Mouse (Mus musculus) heart, embryonic 10.5 days (tissue): ENCODE data around the gene Myo15b. TPM values are rescaled to one million over a fixed set of nuclear protein-coding genes. Genes with fewer than 3 reads are reported as not detected.

Experiments used
- DNase-seq: peaks from one replicate; pipeline ENCODE4 v3.0.0-alpha.2; 2017; ENCODE audit warnings: low spot score
- H3K27ac ChIP-seq: fragments of 300-500 bp; sonication (generic); 2 replicates; pipeline ENCODE4 v1.5.1; 2016; ENCODE audit warnings: mild to moderate bottlenecking
- H3K27me3 ChIP-seq: fragments of 300-500 bp; sonication (generic); 2 replicates; pipeline ENCODE4 v1.6.1; 2016; ENCODE audit warnings: mild to moderate bottlenecking; ENCODE audit not compliant: poor library complexity, insufficient read depth, severe bottlenecking
- H3K36me3 ChIP-seq: fragments of 300-500 bp; sonication (generic); 2 replicates; pipeline ENCODE4 v1.6.1; 2016; ENCODE audit warnings: mild to moderate bottlenecking, moderate library complexity
- H3K4me1 ChIP-seq: fragments of 300-500 bp; sonication (generic); 2 replicates; pipeline ENCODE4 v1.6.1; 2016; ENCODE audit warnings: mild to moderate bottlenecking
- H3K4me3 ChIP-seq: fragments of 300-500 bp; sonication (generic); 2 replicates; pipeline ENCODE4 v1.5.1; 2016; ENCODE audit warnings: mild to moderate bottlenecking, moderate library complexity
- H3K9me3 ChIP-seq: fragments of 300-500 bp; sonication (generic); 2 replicates; pipeline ENCODE4 v1.6.1; 2016; ENCODE audit warnings: mild to moderate bottlenecking, moderate library complexity
- WGBS: fragments of 180-500 bp; shearing (Covaris S2); methylation state at CpG from one replicate; pipeline ENCODE4 v1.1.7; 2016; 5-methylcytosine and 5-hydroxymethylcytosine counted together
- polyA plus RNA-seq: library from polyadenylated mRNA; unstranded; fragments of >200 nt; fragmentation: Nextera tagmentation; extraction: Ambion mirVana; gene quantifications from 2 replicates; pipeline ENCODE4 v1.2.1, GENCODE M21; 2016

The Myo15b gene
- polyA plus RNA-seq = 0.23 and 0.31 TPM in 2 replicates

DNA sequence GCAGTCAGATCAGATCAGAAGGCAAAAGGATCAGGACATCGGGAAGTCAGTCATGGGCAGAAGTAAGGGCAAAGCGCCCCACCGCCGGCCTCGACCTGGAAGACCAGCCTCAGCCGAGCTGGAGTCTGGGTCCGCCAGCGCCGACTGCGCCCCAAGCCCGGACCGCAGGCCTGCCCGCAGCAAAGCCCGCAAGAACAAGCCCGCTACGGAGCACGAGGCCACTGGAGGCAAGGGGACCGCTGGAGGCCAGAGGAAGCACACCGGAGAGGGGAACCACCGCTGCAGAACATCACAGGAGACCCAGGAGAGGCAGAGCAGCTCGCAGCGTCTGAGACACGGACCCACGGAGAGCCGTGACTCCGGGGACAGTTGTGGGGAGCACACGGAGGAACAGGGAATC lies at the start of gene Myo15b:
Gene Myo15b, plus strand, starts transcription at position 53 of the 400 bp plus-strand sequence.
- peak within 1 kb of the TSS; percentile 79 for H3K27ac ChIP-seq
- no peak for DNase-seq
- peaks cover 84% of the 10 kb centered on the region for H3K27me3 ChIP-seq
- peaks cover 30% of the 10 kb centered on the region for H3K4me1 ChIP-seq
- peak within 1 kb of the TSS; percentile 63 for H3K4me3 ChIP-seq
- no peaks in the 10 kb centered on the region for H3K9me3 ChIP-seq
- 8% methylated on average over 27 of the region's 27 CpGs for WGBS
- peaks cover 41% of the 10 kb centered on the region for H3K36me3 ChIP-seq

DNA sequence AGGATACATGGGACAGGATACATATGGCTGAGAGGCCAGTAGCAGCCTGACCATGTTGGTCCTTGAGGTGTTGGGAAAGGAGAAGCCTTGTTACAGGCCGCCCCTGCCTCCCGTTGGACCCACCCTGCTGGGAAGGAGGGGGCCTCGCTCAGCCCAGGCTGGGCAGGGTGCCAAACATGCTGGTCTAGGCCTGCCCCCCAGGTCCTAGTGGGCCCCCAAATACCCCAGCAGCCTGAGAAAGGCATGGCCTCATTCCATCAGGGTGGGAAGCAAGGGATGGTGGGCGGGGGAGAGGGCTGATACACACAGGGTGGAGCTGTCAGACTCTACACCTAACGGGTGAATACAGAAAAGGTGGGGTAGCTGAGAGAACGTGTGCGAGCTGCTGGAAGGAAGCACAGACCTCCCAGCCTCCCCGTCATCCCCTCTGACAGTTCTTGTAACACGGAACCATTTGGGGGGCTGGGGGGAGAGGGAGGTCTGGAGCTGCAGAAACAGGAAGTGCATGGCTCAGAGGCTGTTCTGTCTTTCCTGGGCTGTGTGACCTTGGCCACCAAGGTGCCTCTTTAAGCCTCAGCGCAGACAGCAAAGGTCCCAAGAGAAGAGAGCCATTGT lies 49.4 kb upstream of the Myo15b start:
- Histone ChIP-seq H3K9me3 (no peaks in the 10 kb centered on the region), H3K27me3 (no peaks in the 10 kb centered on the region), H3K4me3 (peak overlapping the region; percentile 95), H3K36me3 (peaks cover 79% of the 10 kb centered on the region), H3K4me1 (peaks cover 66% of the 10 kb centered on the region), H3K27ac (peak overlapping the region; percentile 86)
- no peak for DNase-seq
- WGBS = 43% methylated on average over 10 of the region's 10 CpGs

DNA sequence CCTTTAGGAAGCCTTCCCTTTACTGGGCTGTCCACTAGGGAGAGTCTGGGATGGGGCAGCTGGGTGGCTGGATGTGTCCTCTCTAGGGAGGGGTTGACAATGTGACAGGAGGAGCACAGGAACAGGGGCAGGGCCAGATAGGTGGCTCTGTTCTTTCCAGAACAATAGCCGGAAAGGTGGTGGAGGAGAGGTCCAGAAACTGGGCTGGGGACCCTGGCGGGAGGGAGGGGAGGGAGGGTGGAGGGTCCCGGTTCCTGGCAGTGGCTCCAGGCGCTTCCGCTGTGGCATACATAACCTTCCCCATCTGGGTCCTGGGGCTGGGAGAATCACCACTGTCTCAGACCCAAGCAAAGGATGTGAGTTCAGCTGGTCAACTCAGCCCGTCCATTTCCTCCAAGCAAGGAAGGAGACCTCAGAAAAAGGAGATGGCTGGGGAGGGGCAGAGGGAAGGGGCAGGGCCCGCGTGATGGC lies 48.9 kb upstream of the Myo15b start:
- peak overlapping the region; percentile 95 for H3K4me3 ChIP-seq
- 63% methylated on average over 8 of the region's 8 CpGs for WGBS

DNA sequence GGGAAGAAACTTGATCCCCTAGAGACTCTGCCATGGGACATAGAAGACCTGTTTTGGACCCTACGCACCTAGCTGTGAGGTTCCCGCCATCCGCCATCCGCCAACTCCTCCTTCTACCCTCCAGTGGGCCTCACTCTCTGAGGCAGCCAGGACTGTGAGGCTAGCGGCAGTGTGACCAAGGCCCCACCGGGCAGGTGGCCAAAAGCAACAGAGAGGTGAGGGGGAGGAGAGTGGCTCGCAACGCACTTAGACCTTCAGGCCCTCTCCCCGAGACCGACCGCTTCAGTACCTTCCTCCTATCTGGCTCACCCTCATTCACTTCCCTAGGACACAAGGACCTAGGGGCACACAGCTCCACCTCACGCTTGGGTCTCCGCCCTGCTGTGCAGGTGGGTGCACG lies 47.8 kb upstream of the Myo15b start:
- Histone ChIP-seq H3K4me3 (peak overlapping the region; percentile 95), H3K27me3 (no peaks in the 10 kb centered on the region), H3K9me3 (no peaks in the 10 kb centered on the region), H3K36me3 (peaks cover 64% of the 10 kb centered on the region), H3K4me1 (peaks cover 77% of the 10 kb centered on the region), H3K27ac (peak overlapping the region; percentile 86)
- 69% methylated on average over 14 of the region's 14 CpGs for WGBS
- DNase-seq = no peak

More for the DNA sequence above, 48.9 kb upstream of the Myo15b start:
- Histone ChIP-seq H3K36me3 (peaks cover 74% of the 10 kb centered on the region), H3K27me3 (no peaks in the 10 kb centered on the region), H3K27ac (peak overlapping the region; percentile 86), H3K9me3 (no peaks in the 10 kb centered on the region), H3K4me1 (peaks cover 69% of the 10 kb centered on the region)
- DNase-seq = no peak

DNA sequence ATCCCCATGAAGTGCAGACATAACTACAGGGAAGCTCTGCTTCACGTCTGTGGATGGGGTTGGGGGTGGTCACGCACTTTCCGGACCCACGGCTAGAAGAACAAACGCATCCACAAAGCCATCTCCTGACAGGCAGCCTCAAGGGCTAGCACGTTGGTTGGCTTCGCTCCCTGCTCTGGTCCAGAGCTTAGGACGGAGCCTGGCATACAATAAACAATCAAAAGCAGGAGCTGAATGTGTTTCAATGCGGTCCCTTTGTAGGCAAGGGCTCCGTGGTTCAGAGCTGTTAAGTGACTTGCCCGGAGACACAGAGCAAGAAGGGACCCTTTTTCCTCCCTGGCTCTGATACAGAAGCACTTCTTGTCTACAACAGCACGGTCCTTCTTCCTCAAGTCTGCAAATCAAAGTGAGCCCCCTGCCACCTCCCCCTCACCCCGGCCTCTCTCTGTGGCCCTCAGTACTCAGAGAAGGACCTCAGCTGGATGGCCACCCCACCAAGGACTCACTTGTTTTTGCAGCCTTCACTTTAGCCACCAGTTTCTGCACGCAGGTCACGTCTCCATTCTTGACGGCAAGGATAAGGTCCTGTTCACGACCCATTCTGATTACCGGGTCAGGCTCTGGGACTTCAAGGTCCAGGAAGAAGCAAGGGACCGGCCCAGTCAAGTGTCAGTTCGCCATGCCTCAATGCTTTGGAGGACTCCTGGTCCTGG lies 46.7 kb upstream of the Myo15b start:
- DNase-seq = no peak
- H3K27ac ChIP-seq = peak overlapping the region; percentile 93
- peaks cover 60% of the 10 kb centered on the region for H3K36me3 ChIP-seq
- H3K9me3 ChIP-seq = no peaks in the 10 kb centered on the region
- peaks cover 82% of the 10 kb centered on the region for H3K4me1 ChIP-seq
- H3K27me3 ChIP-seq = no peaks in the 10 kb centered on the region
- 75% methylated on average over 20 of the region's 20 CpGs for WGBS
- H3K4me3 ChIP-seq = peak overlapping the region; percentile 95

DNA sequence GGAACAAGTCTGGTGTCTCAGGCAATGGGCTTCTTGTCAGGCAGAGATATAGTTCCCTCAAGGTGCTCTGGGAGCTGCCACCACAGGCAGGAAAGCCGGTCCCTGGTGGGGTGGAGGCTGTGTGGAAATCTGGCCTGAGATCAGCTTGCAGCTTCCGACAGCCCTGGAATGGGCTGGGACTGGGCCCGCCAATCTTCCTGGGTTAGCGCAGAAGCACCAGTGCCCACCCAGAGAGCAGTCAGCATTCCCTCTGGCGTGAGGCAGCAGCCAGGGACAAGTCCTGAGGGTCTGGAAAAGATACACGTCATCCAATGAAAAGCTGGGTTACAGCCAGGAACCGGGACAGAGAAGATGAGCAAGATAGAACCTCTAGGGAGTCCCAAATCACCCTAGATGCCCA lies 46.1 kb upstream of the Myo15b start:
- DNase-seq = no peak
- 26% methylated on average over 7 of the region's 7 CpGs for whole genome bisulfite sequencing
- Histone ChIP-seq H3K27me3 (no peaks in the 10 kb centered on the region), H3K27ac (peak overlapping the region; percentile 93), H3K36me3 (peaks cover 60% of the 10 kb centered on the region), H3K9me3 (no peaks in the 10 kb centered on the region), H3K4me1 (peaks cover 79% of the 10 kb centered on the region), H3K4me3 (peak overlapping the region; percentile 95)

DNA sequence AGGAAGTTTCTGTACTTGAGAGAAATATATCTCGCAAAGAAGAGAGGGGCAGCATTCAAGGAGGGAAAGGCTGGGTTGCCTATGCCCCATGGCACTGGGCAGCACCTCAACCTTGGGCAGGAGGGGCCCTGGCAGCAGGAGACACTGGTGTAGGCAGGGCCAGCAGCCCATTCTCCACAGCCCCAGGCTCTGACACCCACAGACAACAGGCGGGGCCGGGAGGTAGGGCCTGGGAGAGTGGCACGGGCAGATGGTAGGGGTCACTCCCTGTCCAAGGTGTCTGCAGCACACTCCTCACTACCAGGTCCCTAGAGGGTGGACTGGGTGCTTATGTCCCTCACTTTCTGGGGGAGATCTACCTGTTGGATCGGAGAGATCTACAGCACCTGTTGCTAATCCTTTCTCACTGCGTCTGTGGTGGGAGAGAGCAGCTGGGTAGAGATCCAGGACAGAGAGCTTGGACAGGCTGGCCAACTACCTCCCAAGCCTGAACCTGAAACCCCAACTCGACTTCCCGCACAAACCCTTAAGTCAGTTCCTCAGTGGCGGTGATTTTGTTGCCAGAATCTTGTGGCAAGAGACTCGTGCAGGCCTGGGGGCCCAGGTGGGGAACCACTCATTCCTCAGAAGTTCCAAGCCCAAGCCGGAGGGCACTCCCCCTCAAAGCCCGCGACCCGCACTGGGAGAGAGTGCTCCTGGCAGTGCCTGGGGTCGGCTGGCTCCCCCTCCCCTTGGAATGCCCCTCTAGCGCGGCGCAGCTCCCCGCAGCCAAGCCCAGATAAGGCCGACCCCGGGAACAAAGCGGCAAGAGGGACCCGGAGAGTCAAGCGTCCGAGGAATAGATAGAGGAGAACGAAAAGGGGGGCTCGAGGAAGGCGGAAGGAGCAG lies 45.4 kb upstream of the Myo15b start:
- no peak for DNase-seq

DNA sequence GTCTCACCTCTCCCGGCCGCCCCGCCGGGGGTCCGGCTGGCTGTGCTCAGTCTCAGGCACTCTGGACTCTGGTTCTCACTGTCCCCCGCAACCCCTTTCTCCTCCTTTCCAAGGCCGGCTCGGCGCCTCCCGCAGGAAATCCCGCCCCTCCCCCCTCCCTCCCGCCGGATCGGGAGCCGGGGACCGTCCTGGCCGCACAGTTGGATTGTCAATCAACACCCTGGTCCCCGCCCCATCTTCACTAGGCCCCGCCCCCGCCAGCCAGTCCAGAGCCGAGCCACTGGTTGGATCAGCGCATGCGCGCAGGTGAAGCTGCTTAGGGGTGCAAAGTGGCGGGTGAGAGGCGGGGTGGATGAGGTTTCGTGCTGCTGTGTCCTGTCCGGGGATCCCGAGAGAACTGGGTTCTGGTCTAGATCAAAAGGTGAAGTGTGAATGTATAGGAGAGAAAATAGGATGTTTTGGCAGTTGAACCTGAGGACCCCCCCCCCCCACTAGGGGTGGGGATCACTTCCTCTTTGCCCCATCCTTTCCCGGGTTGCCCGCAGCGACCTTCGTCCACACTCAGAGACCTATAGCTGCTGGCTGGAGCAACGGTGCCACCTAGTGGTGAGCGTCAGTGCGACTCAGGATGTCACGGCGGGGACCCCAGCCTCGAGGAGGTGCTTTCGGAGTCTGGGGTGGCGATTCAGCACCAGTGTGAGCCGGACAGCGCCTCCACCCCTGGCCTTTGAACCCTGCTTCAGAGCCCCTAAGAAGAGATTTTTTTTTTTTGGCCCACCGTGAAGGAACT lies 44.5 kb upstream of the Myo15b start, which contains the start of gene Caskin2:
Gene Caskin2, minus strand, starts transcription at position 133 of the 790 bp plus-strand sequence.
- peaks cover 63% of the 10 kb centered on the region for H3K4me1 ChIP-seq
- H3K4me3 ChIP-seq = peak within 1 kb of the TSS; percentile 95
- no peaks in the 10 kb centered on the region for H3K27me3 ChIP-seq
- no peaks in the 10 kb centered on the region for H3K9me3 ChIP-seq
- H3K27ac ChIP-seq = peak within 1 kb of the TSS; percentile 93
- under 1% methylated on average over 40 of the region's 44 CpGs for WGBS
- peaks cover 59% of the 10 kb centered on the region for H3K36me3 ChIP-seq
- peak; percentile 99 for DNase-seq

More for the DNA sequence above, 45.4 kb upstream of the Myo15b start:
- peak overlapping the region; percentile 93 for H3K27ac ChIP-seq
- peaks cover 72% of the 10 kb centered on the region for H3K4me1 ChIP-seq
- H3K36me3 ChIP-seq = peaks cover 59% of the 10 kb centered on the region
- no peaks in the 10 kb centered on the region for H3K27me3 ChIP-seq
- 3% methylated on average over 28 of the region's 28 CpGs for WGBS
- H3K4me3 ChIP-seq = peak overlapping the region; percentile 95
- no peaks in the 10 kb centered on the region for H3K9me3 ChIP-seq

DNA sequence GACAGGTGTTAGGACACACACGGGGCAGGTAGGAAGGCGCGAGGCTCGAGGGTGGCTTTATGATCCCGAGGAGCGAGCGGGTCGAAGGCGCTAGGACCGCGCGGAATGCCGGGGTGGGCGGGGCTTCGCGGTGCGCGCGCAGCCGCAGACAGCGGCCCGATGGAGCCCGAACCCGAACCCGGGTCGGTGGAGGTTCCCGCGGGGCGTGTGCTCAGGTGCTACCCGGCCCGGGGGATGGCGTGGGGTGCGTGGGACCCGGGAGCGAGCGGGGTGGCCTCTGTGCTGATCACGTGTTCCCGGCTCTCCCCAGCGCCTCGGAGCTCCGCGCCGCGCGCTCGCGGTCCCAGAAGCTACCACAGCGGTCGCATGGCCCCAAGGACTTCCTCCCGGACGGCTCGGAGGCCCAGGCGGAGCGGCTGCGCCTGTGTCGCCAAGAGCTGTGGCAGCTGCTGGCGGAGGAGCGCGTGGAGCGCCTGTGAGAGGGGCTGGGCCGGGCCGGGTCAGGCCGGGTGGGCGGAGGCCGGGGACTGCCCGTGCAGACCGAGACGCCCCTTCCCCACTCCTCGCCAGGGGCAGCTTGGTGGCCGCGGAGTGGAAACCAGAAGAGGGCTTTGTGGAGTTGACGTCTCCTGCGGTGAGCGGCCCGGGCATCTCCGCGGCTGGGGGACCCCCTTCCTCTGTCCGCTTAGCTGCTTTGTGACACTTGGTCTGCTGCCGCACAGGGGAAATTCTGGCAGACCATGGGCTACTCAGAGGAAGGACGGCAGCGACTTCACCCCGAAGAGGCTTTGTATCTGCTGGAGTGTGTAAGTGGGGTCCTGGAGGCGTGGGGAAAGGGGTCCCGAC lies 43.4 kb upstream of the Myo15b start, which contains the start of gene Tsen54:
Gene Tsen54, plus strand, starts transcription at position 120 of the 846 bp plus-strand sequence.
- Histone ChIP-seq H3K27me3 (no peaks in the 10 kb centered on the region), H3K4me3 (peak within 1 kb of the TSS; percentile 95), H3K9me3 (no peaks in the 10 kb centered on the region), H3K4me1 (peaks cover 52% of the 10 kb centered on the region), H3K36me3 (peaks cover 55% of the 10 kb centered on the region), H3K27ac (peak within 1 kb of the TSS; percentile 93)
- peak; percentile 93 for DNase-seq
- WGBS = under 1% methylated on average over 82 of the region's 84 CpGs

DNA sequence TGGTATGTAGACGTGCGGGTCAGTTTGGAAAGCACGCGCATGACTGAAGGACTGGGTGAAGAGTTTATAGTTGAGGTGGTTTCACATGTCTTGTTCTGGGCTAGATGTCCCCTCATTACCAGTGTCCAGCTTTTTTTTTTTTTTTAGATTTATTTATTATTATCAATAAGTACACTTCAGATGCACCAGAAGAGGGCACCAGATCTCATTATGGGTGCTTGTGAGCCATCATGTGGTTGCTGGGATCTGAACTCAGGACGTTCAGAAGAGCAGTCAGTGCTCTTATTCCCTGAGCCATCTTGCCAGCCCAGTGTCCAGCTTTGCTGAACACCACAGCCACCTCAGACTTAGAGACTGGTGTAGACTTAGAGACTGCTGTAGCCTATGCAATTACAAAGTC lies 40.9 kb upstream of the Myo15b start:
- 86% methylated on average over 5 of the region's 5 CpGs for WGBS
- Histone ChIP-seq H3K4me3 (no peak overlapping the region), H3K4me1 (peaks cover 31% of the 10 kb centered on the region), H3K36me3 (peaks cover 56% of the 10 kb centered on the region), H3K27me3 (no peaks in the 10 kb centered on the region), H3K9me3 (no peaks in the 10 kb centered on the region), H3K27ac (no peak overlapping the region)
- no peak for DNase-seq

DNA sequence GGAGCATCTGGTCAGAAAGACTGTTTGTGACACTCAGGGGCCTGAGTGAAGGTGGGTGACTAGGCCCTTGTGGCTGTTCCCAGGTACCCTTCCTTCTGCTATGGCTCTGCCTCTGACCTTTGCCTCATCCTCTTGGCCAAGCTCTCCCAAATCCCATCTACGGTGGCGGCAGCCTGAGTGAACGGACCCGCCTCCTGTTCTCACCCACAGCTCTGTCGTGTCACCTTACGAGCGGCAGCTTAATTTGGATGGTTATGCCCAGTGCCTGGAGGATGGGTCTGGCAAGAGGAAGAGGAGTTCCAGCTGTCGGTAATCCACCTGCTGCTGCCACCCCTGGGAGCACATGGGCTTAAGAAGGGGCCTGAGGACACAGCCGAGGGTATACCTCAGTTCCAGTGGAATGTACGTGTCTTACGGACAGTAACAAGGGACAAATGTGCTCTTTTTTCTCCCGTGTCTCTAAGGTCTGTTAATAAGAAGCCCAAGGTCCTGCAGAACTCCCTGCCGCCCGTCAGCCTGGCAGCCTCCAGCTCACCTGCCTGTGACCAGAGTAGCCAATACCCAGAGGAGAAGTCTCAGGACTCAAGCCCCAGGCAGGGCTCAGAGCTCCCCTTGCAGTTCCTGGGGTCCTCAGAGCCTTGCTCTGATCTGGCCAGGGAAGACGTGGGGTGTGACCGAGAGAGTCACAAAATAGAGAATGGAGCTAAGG lies 38.1 kb upstream of the Myo15b start:
- peaks cover 62% of the 10 kb centered on the region for H3K36me3 ChIP-seq
- peaks cover 3% of the 10 kb centered on the region; the same call in 1 of the 2 replicates for H3K27me3 ChIP-seq
- no peaks in the 10 kb centered on the region for H3K9me3 ChIP-seq
- H3K4me1 ChIP-seq = peaks cover 36% of the 10 kb centered on the region
- H3K27ac ChIP-seq = no peak overlapping the region
- 84% methylated on average over 16 of the region's 16 CpGs for WGBS
- no peak overlapping the region for H3K4me3 ChIP-seq
- no peak for DNase-seq
